Mouse (Mus musculus) stomach, postnatal 0 days (tissue): ENCODE data around the gene Trmt1.

Experiments
- CTCF ChIP-seq: IDR thresholded peaks from 2 replicates; pipeline ENCODE4 v1.5.1; 2016; ENCODE audit warnings: antibody characterized with exemption, low read depth, mild to moderate bottlenecking, moderate library complexity
- EP300 ChIP-seq: optimal IDR thresholded peaks from 2 replicates; pipeline ENCODE3; 2016; ENCODE audit warnings: antibody characterized with exemption

- TF ChIP-seq CTCF (no peak), EP300 (no peak)
These were observed 52.2 kb downstream of the Trmt1 start for GRCm38 (mm10) chr8:84738266-84738665.
